Mouse (Mus musculus): Measurements from ENCODE around the gene Maea. TPM values are rescaled to one million over a fixed set of nuclear protein-coding genes. Genes with fewer than 3 reads are reported as not detected.

Maea gene
- polyA plus RNA-seq, 1 experiment from 2014 or later: 115 TPM

GRCm38 (mm10) chr5:33368651-33369050 is 33.3 kb downstream of the Maea start:
- H3K4me3 ChIP-seq (replicated peaks): no peak overlapping the region
- WGBS: 96% methylated on average over 4 of the region's 4 CpGs
- H3K36me3 ChIP-seq (replicated peaks): peaks cover 100% of the 10 kb centered on the region
- H3K4me2 ChIP-seq: no peak overlapping the region
- no peaks in the 10 kb centered on the region for H3K27me3 ChIP-seq
- no peaks in the 10 kb centered on the region for H3K9me3 ChIP-seq
- no peak overlapping the region for H3K9ac ChIP-seq
- no peak for ATAC-seq (ENCODE audit: low FRiP score)
- H3K27ac ChIP-seq: no peak overlapping the region
- no peaks in the 10 kb centered on the region for H3K4me1 ChIP-seq

GRCm38 (mm10) chr5:33371137-33371536 is 35.8 kb downstream of the Maea start:
- Histone ChIP-seq H3K4me2 (no peak overlapping the region), H3K9ac (no peak overlapping the region), H3K27ac (no peak overlapping the region), H3K27me3 (no peaks in the 10 kb centered on the region), H3K4me1 (no peaks in the 10 kb centered on the region), H3K36me3 (replicated peaks) (peaks cover 85% of the 10 kb centered on the region), H3K4me3 (replicated peaks) (no peak overlapping the region), H3K9me3 (no peaks in the 10 kb centered on the region)
- no peak for ATAC-seq (ENCODE audit: low FRiP score)

DNA sequence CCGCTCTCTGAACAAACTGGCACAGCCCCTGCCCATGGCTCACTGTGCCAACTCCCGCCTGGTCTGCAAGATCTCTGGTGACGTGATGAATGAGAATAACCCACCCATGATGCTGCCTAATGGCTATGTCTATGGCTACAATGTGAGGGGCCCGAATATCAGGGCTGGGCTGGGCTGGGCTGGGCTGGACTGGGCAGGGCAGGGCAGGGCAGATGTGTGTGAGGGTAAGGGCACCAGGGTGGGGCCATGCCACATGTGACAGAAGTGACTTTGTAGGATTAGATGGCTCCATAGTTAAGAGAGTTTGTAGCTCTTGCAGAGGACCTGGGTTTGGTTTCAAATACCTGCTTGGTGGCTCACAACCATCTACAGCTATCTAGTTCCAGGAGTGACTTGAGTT is 36.4 kb downstream of the Maea start:
- H3K4me1 ChIP-seq: no peaks in the 10 kb centered on the region
- H3K27ac ChIP-seq: no peak overlapping the region
- H3K36me3 ChIP-seq (replicated peaks): peaks cover 80% of the 10 kb centered on the region
- H3K4me3 ChIP-seq (replicated peaks): no peak overlapping the region
- no peak for ATAC-seq (ENCODE audit: low FRiP score)
- WGBS: 89% methylated on average over 4 of the region's 4 CpGs
- H3K27me3 ChIP-seq: no peaks in the 10 kb centered on the region
- no peaks in the 10 kb centered on the region for H3K9me3 ChIP-seq
- no peak overlapping the region for H3K9ac ChIP-seq
- H3K4me2 ChIP-seq: no peak overlapping the region

GRCm38 (mm10) chr5:33372331-33373038 is 37.2 kb downstream of the Maea start:
- ATAC-seq (ENCODE audit: low FRiP score): no peak
- Histone ChIP-seq H3K27me3 (no peaks in the 10 kb centered on the region), H3K27ac (no peak overlapping the region), H3K36me3 (replicated peaks) (peaks cover 72% of the 10 kb centered on the region), H3K9ac (no peak overlapping the region), H3K4me2 (no peak overlapping the region), H3K4me3 (replicated peaks) (no peak overlapping the region), H3K4me1 (peaks cover 5% of the 10 kb centered on the region; the same call in 1 of the 2 replicates), H3K9me3 (no peaks in the 10 kb centered on the region)
- 89% methylated on average over 18 of the region's 18 CpGs for WGBS

DNA sequence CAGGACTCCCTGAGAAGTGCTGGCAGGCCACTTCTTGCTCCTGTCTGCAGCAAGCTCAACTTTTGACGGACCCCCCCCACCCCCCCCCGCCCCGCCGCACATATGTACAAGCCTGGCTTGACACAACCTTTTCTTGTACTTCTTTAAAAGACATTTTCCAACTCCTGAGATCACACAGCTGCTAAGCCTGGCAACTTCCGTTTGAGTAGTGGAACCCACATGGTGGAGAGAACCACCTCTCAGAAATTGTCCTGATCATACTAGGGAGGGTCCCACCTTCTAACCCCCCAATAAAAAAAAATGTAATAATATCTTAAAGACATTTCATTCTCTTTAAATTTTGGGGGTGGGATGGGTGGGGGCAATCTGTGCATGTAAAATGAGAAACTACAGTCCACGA is 41.9 kb downstream of the Maea start:
- Histone ChIP-seq H3K9ac (no peak overlapping the region), H3K27me3 (no peaks in the 10 kb centered on the region), H3K4me3 (replicated peaks) (peak overlapping the region; percentile 57; the same call in 1 of the 2 replicates), H3K4me2 (peak overlapping the region; percentile 82), H3K36me3 (replicated peaks) (peaks cover 25% of the 10 kb centered on the region), H3K27ac (no peak overlapping the region), H3K4me1 (peaks cover 18% of the 10 kb centered on the region), H3K9me3 (no peaks in the 10 kb centered on the region)
- no peak for ATAC-seq (ENCODE audit: low FRiP score)
- 67% methylated on average over 6 of the region's 6 CpGs for WGBS

GRCm38 (mm10) chr5:33377801-33378301 is 42.5 kb downstream of the Maea start:
- H3K4me3 ChIP-seq (replicated peaks): peak overlapping the region; percentile 57
- peaks cover 18% of the 10 kb centered on the region for H3K36me3 ChIP-seq (replicated peaks)
- H3K27me3 ChIP-seq: no peaks in the 10 kb centered on the region
- H3K27ac ChIP-seq: peak overlapping the region; percentile 94
- WGBS: 1% methylated on average over 21 of the region's 21 CpGs
- peak overlapping the region; percentile 76 for H3K9ac ChIP-seq
- peak overlapping the region; percentile 82 for H3K4me2 ChIP-seq
- peaks cover 18% of the 10 kb centered on the region for H3K4me1 ChIP-seq
- H3K9me3 ChIP-seq: no peaks in the 10 kb centered on the region
- ATAC-seq (ENCODE audit: low FRiP score): peak; percentile 10

GRCm38 (mm10) chr5:33378302-33378854 is 43.1 kb downstream of the Maea start, which contains the start of gene Uvssa:
Uvssa (plus strand) TSS chr5:33378549.
- Histone ChIP-seq H3K27me3 (no peaks in the 10 kb centered on the region), H3K4me3 (replicated peaks) (peak within 1 kb of the TSS; percentile 57), H3K4me2 (peak within 1 kb of the TSS; percentile 82), H3K4me1 (peaks cover 18% of the 10 kb centered on the region), H3K36me3 (replicated peaks) (peaks cover 13% of the 10 kb centered on the region), H3K9ac (peak within 1 kb of the TSS; percentile 76), H3K9me3 (no peaks in the 10 kb centered on the region), H3K27ac (peak within 1 kb of the TSS; percentile 94)
- WGBS: under 1% methylated on average over 46 of the region's 46 CpGs
- ATAC-seq (ENCODE audit: low FRiP score): peak; percentile 99

GRCm38 (mm10) chr5:33387550-33387949 is 52.2 kb downstream of the Maea start:
- no peak overlapping the region for H3K9ac ChIP-seq

DNA sequence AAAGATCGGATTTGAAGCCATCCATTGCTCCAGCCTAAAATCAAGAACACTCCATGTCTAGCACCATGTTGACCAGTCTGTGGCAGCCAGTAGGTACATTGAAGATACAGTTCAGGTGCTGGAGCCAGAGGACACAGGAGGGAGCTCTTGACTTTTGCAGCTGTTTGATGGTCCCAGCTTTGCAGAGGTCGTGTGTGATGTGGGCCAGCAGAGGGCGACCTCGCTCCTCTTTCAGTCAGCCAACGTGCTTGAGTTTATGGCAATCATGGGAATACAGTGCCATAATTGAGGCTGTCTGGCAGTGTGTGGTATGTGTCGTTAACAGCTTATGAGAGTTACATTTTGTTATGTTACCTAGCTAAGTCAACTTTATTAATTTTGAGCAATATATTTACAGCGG is 58.5 kb downstream of the Maea start:
- peak; percentile 71 for ATAC-seq (ENCODE audit: low FRiP score)
- Histone ChIP-seq H3K27me3 (peaks cover 5% of the 10 kb centered on the region; the same call in 1 of the 2 replicates), H3K9ac (no peak overlapping the region), H3K27ac (no peak overlapping the region), H3K4me1 (peaks cover 10% of the 10 kb centered on the region), H3K36me3 (replicated peaks) (peaks cover 10% of the 10 kb centered on the region), H3K4me2 (no peak overlapping the region), H3K9me3 (no peaks in the 10 kb centered on the region), H3K4me3 (replicated peaks) (no peak overlapping the region)
- WGBS: 19% methylated on average over 7 of the region's 7 CpGs

More at GRCm38 (mm10) chr5:33387550-33387949, 52.2 kb downstream of the Maea start:
- Histone ChIP-seq H3K4me1 (no peaks in the 10 kb centered on the region), H3K27me3 (no peaks in the 10 kb centered on the region), H3K4me2 (no peak overlapping the region), H3K36me3 (replicated peaks) (peaks cover 15% of the 10 kb centered on the region), H3K9me3 (no peaks in the 10 kb centered on the region), H3K4me3 (replicated peaks) (no peak overlapping the region), H3K27ac (no peak overlapping the region)
- WGBS: 85% methylated on average over 11 of the region's 11 CpGs
- no peak for ATAC-seq (ENCODE audit: low FRiP score)

GRCm38 (mm10) chr5:33395693-33396092 is 60.4 kb downstream of the Maea start:
- Histone ChIP-seq H3K9me3 (no peaks in the 10 kb centered on the region), H3K27ac (no peak overlapping the region), H3K4me3 (replicated peaks) (no peak overlapping the region), H3K36me3 (replicated peaks) (peaks cover 10% of the 10 kb centered on the region), H3K4me2 (no peak overlapping the region), H3K4me1 (peaks cover 11% of the 10 kb centered on the region), H3K9ac (no peak overlapping the region), H3K27me3 (peaks cover 5% of the 10 kb centered on the region; the same call in 1 of the 2 replicates)
- ATAC-seq (ENCODE audit: low FRiP score): no peak
- WGBS: 86% methylated on average over 11 of the region's 11 CpGs

DNA sequence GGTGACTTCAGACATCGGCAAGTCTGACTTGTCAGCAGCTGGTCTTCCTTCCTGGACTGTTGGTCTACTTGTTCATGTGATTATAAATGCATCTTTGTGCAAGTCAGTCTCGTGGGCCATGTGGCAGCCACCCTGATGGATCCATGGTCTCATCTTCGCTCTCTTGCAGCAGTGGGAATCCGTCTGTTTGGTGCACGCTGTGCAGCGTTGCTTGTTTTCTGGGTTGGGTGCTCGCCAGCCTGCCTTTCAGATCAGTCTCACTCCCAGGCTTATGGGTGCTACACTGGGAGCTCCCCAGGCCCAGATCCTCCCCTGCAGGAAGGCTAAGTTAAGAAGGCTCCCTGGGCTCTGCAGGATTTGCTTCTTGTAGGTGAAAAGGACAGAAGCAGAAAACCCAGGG is 61.5 kb downstream of the Maea start:
- no peak for ATAC-seq (ENCODE audit: low FRiP score)
- Histone ChIP-seq H3K4me1 (peaks cover 16% of the 10 kb centered on the region), H3K4me2 (no peak overlapping the region), H3K4me3 (replicated peaks) (no peak overlapping the region), H3K9me3 (no peaks in the 10 kb centered on the region), H3K36me3 (replicated peaks) (peaks cover 7% of the 10 kb centered on the region), H3K9ac (no peak overlapping the region), H3K27me3 (peaks cover 5% of the 10 kb centered on the region; the same call in 1 of the 2 replicates), H3K27ac (no peak overlapping the region)
- WGBS: 79% methylated on average over 7 of the region's 7 CpGs

DNA sequence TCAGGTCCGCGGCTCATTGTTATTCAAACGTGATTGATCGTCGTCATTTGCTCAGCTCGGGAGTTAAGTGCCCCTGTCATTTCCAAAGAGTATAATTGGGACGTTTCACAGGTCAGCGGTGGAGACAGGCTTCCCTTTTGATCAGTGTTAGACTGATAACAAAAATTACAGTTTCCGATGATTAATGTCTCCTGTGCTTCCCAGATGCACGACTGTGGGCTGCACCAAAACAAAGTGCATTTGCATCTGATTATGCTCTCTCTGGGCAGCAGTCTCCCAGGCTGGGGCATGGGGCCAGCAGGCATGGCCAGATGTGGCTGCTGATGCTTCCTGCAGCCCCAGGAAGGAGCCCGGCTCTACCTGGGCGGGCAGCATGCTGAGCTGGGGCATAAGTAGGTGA is 65.5 kb downstream of the Maea start:
- Histone ChIP-seq H3K4me2 (no peak overlapping the region), H3K4me3 (replicated peaks) (no peak overlapping the region), H3K36me3 (replicated peaks) (no peaks in the 10 kb centered on the region), H3K27me3 (no peaks in the 10 kb centered on the region), H3K9me3 (no peaks in the 10 kb centered on the region), H3K4me1 (peaks cover 15% of the 10 kb centered on the region), H3K9ac (no peak overlapping the region), H3K27ac (no peak overlapping the region)
- peak; percentile 63; the same call in 1 of the 2 replicates for ATAC-seq (ENCODE audit: low FRiP score)
- 42% methylated on average over 12 of the region's 12 CpGs for WGBS

Measured in forebrain, embryonic 12.5 days (tissue).